Mouse (Mus musculus): Measurements from ENCODE around the gene Wnk1. TPM values are rescaled to one million over a fixed set of nuclear protein-coding genes. Genes with fewer than 3 reads are reported as not detected.
A peak's percentile ranks its signal among the peaks of the same experiment; 100 is the strongest.

The Wnk1 gene
- polyA plus RNA-seq, 1 experiment from 2014 or later, result 77.0 TPM

DNA sequence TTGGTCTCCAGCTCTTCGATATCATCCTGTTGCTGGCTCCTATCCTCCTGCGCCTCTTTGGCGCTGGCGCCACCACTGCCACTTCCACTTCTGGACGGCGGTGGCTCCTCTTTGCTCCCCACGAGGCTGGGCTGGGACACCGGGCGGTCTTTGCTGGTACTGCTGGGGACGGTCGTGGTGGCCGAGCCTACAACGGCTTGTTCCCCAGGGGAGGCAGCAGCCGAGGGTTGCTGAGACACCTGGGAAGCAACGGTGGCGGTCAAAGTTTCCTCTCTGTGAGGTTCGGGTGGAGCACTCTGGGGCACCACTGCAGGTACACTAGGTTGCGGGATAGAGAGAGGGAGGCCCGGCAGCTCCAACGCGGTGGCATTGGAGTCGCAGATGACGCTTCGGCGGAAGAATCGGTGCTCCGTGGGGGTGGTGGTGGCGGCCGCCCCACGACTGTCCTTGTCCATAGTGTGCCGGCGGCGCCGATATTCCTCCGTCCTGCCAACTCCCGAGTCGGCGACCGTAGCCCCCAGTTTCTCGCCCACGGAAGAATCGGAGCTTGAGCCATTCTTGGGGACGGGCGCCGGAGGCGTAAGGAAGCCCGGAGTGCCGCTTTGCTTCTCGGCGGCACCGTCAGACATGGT is 1.4 kb downstream of the Wnk1 start:
- DNase-seq (ENCODE audit: low spot score), result peak; percentile 84
- no peaks in the 10 kb centered on the region for H3K9me3 ChIP-seq (ENCODE audit: control insufficient read depth, low read length)
- no peaks in the 10 kb centered on the region for H3K27me3 ChIP-seq (ENCODE audit: control insufficient read depth, insufficient read depth, low read length)
- H3K4me1 ChIP-seq (replicated peaks; ENCODE audit: control insufficient read depth, insufficient read depth, low read length), result peaks cover 2% of the 10 kb centered on the region; the same call in 1 of the 2 replicates
- peak overlapping the region; percentile 73 for H3K4me2 ChIP-seq (ENCODE audit: low read depth, low read length, severe bottlenecking)
- peak overlapping the region; percentile 90 for H3K9ac ChIP-seq (ENCODE audit: low read length)
- under 1% methylated on average over 51 of the region's 51 CpGs for WGBS
- no peaks in the 10 kb centered on the region for H3K36me3 ChIP-seq (ENCODE audit: control insufficient read depth, insufficient read depth, low read length)
- peak overlapping the region; percentile 97 for H3K27ac ChIP-seq (ENCODE audit: low read depth, low read length)
- ATAC-seq (replicated peaks; ENCODE audit: low FRiP score), result 0 out of 2 replicates have a peak, but pooled peaks have one; percentile 13
- H3K4me3 ChIP-seq (ENCODE audit: low read depth, low read length), result peak overlapping the region; percentile 91

- ATAC-seq (replicated peaks; ENCODE audit: low FRiP score) (no peak), DNase-seq (ENCODE audit: low spot score) (no peak)
- no peaks in the 10 kb centered on the region for H3K4me1 ChIP-seq (replicated peaks; ENCODE audit: control insufficient read depth, insufficient read depth, low read length)
- no peaks in the 10 kb centered on the region for H3K27me3 ChIP-seq (ENCODE audit: control insufficient read depth, insufficient read depth, low read length)
- no peak overlapping the region for H3K4me3 ChIP-seq (ENCODE audit: low read depth, low read length)
- H3K27ac ChIP-seq (ENCODE audit: low read depth, low read length), result no peak overlapping the region
- no peaks in the 10 kb centered on the region for H3K36me3 ChIP-seq (ENCODE audit: control insufficient read depth, insufficient read depth, low read length)
- H3K9me3 ChIP-seq (ENCODE audit: control insufficient read depth, low read length), result no peaks in the 10 kb centered on the region
- H3K4me2 ChIP-seq (ENCODE audit: low read depth, low read length, severe bottlenecking), result no peak overlapping the region
- H3K9ac ChIP-seq (ENCODE audit: low read length), result no peak overlapping the region
Measured at GRCm38 (mm10) chr6:120024577-120024976, 13.9 kb downstream of the Wnk1 start.

DNA sequence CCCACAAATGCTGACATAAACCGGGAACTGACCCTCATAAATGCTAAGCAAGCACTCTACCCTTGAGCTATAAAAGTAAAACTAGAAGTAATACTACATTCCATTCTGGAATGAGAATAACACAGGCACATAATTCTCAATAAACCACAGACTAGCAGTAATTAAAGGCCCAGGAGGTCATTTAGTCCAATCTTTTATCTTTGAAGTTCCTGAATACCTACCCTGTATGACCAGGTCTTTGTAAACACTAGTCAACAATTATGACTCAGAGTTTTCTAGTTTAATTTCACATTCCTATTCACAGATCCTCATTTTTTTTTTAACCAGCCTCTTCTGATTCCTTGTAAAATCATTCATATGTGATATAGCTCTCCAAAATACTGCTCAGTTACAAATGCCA is 14.7 kb downstream of the Wnk1 start:
- DNase-seq (ENCODE audit: low spot score) (no peak), ATAC-seq (replicated peaks; ENCODE audit: low FRiP score) (no peak)
- Histone ChIP-seq H3K4me1 (replicated peaks; ENCODE audit: control insufficient read depth, insufficient read depth, low read length) (no peaks in the 10 kb centered on the region), H3K9me3 (ENCODE audit: control insufficient read depth, low read length) (no peaks in the 10 kb centered on the region), H3K4me3 (ENCODE audit: low read depth, low read length) (no peak overlapping the region), H3K4me2 (ENCODE audit: low read depth, low read length, severe bottlenecking) (no peak overlapping the region), H3K9ac (ENCODE audit: low read length) (no peak overlapping the region), H3K27me3 (ENCODE audit: control insufficient read depth, insufficient read depth, low read length) (no peaks in the 10 kb centered on the region), H3K27ac (ENCODE audit: low read depth, low read length) (no peak overlapping the region), H3K36me3 (ENCODE audit: control insufficient read depth, insufficient read depth, low read length) (no peaks in the 10 kb centered on the region)
- 81% methylated on average over 1 of the region's 1 CpGs for WGBS

DNA sequence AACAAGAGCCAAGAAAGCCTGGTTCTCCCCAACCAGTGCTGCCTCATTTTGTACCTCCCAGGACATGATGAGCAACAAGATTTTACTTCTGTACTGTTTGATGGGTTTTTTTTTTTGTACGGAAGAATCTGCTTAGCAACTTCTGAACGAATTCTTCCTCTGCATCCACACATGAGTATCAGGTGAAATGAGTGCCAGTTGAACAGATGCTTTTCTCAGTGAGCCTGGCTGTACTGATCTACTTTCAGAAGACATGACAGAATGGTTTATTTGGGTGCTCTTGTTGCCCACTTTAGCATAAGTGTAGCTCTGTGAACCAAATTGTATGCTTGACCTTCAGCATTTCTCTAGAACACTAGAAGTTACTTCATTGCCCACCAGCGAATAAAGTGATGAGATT is 16.4 kb downstream of the Wnk1 start:
- H3K9me3 ChIP-seq (ENCODE audit: control insufficient read depth, low read length), result no peaks in the 10 kb centered on the region
- no peak for DNase-seq (ENCODE audit: low spot score)
- no peaks in the 10 kb centered on the region for H3K27me3 ChIP-seq (ENCODE audit: control insufficient read depth, insufficient read depth, low read length)
- no peaks in the 10 kb centered on the region for H3K4me1 ChIP-seq (replicated peaks; ENCODE audit: control insufficient read depth, insufficient read depth, low read length)
- no peaks in the 10 kb centered on the region for H3K36me3 ChIP-seq (ENCODE audit: control insufficient read depth, insufficient read depth, low read length)
- 92% methylated on average over 3 of the region's 3 CpGs for WGBS
- no peak overlapping the region for H3K4me2 ChIP-seq (ENCODE audit: low read depth, low read length, severe bottlenecking)
- H3K4me3 ChIP-seq (ENCODE audit: low read depth, low read length), result no peak overlapping the region
- H3K27ac ChIP-seq (ENCODE audit: low read depth, low read length), result no peak overlapping the region
- H3K9ac ChIP-seq (ENCODE audit: low read length), result no peak overlapping the region
- no peak for ATAC-seq (replicated peaks; ENCODE audit: low FRiP score)

GRCm38 (mm10) chr6:120019697-120020096 is 18.8 kb downstream of the Wnk1 start:
- DNase-seq (ENCODE audit: low spot score), result no peak
- Histone ChIP-seq H3K27ac (ENCODE audit: low read depth, low read length) (no peak overlapping the region), H3K4me2 (ENCODE audit: low read depth, low read length, severe bottlenecking) (no peak overlapping the region), H3K36me3 (ENCODE audit: control insufficient read depth, insufficient read depth, low read length) (no peaks in the 10 kb centered on the region), H3K9ac (ENCODE audit: low read length) (no peak overlapping the region), H3K4me1 (replicated peaks; ENCODE audit: control insufficient read depth, insufficient read depth, low read length) (no peaks in the 10 kb centered on the region), H3K4me3 (ENCODE audit: low read depth, low read length) (no peak overlapping the region), H3K27me3 (ENCODE audit: control insufficient read depth, insufficient read depth, low read length) (no peaks in the 10 kb centered on the region), H3K9me3 (ENCODE audit: control insufficient read depth, low read length) (no peaks in the 10 kb centered on the region)
- ATAC-seq (replicated peaks; ENCODE audit: low FRiP score), result no peak
- WGBS, result 93% methylated on average over 2 of the region's 2 CpGs

- H3K9ac ChIP-seq (ENCODE audit: low read length), result no peak overlapping the region
- no peak overlapping the region for H3K27ac ChIP-seq (ENCODE audit: low read depth, low read length)
- no peak overlapping the region for H3K4me2 ChIP-seq (ENCODE audit: low read depth, low read length, severe bottlenecking)
- 84% methylated on average over 1 of the region's 1 CpGs for WGBS
- ATAC-seq (replicated peaks; ENCODE audit: low FRiP score) (no peak), DNase-seq (ENCODE audit: low spot score) (no peak)
- no peaks in the 10 kb centered on the region for H3K4me1 ChIP-seq (replicated peaks; ENCODE audit: control insufficient read depth, insufficient read depth, low read length)
- H3K4me3 ChIP-seq (ENCODE audit: low read depth, low read length), result no peak overlapping the region
- no peaks in the 10 kb centered on the region for H3K9me3 ChIP-seq (ENCODE audit: control insufficient read depth, low read length)
- no peaks in the 10 kb centered on the region for H3K27me3 ChIP-seq (ENCODE audit: control insufficient read depth, insufficient read depth, low read length)
- H3K36me3 ChIP-seq (ENCODE audit: control insufficient read depth, insufficient read depth, low read length), result no peaks in the 10 kb centered on the region
Measured at GRCm38 (mm10) chr6:120013125-120013524, 25.3 kb downstream of the Wnk1 start.

DNA sequence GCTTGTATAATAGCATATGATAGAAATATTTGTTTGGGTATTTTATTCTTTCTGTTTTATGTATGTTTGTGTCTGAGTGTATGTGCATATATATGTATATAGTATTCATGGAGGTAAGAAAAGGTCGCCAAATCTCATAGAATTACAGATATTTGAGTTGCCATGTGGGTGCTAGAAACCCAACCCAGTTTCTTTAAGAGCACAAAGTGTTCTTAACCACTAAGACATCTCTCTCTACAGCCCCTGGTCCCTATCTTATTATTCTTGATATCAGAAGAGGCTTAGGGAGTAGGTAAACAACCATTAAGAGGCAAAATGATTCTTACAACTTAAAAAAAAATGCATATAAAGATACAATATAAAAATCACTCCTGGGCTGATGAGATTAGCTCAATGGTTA is 27.0 kb downstream of the Wnk1 start:
- WGBS, result 81% methylated on average over 1 of the region's 1 CpGs
- H3K27me3 ChIP-seq (ENCODE audit: control insufficient read depth, insufficient read depth, low read length), result no peaks in the 10 kb centered on the region
- no peaks in the 10 kb centered on the region for H3K36me3 ChIP-seq (ENCODE audit: control insufficient read depth, insufficient read depth, low read length)
- DNase-seq (ENCODE audit: low spot score) (no peak), ATAC-seq (replicated peaks; ENCODE audit: low FRiP score) (no peak)
- no peaks in the 10 kb centered on the region for H3K4me1 ChIP-seq (replicated peaks; ENCODE audit: control insufficient read depth, insufficient read depth, low read length)
- H3K9ac ChIP-seq (ENCODE audit: low read length), result no peak overlapping the region
- no peak overlapping the region for H3K27ac ChIP-seq (ENCODE audit: low read depth, low read length)
- H3K4me3 ChIP-seq (ENCODE audit: low read depth, low read length), result no peak overlapping the region
- H3K9me3 ChIP-seq (ENCODE audit: control insufficient read depth, low read length), result no peaks in the 10 kb centered on the region
- no peak overlapping the region for H3K4me2 ChIP-seq (ENCODE audit: low read depth, low read length, severe bottlenecking)

DNA sequence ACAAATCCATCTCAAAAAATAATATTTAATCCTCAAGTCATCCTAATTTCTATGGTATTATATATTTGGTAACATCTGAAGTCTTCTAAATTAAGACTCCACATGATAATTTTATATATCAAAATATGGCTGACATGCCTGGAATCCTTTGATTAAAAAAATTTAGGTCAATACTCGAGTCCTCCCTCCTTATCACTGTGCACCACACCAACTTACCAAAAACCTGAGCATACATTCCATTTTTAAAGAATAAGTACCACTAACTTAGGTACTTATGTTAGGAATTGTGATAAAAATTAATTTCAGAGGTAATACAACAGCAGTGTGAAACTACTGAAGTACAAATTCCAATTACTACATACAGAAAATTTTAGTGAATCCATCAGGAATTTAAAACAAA is 27.5 kb downstream of the Wnk1 start:
- Histone ChIP-seq H3K27ac (ENCODE audit: low read depth, low read length) (no peak overlapping the region), H3K4me2 (ENCODE audit: low read depth, low read length, severe bottlenecking) (no peak overlapping the region), H3K36me3 (ENCODE audit: control insufficient read depth, insufficient read depth, low read length) (no peaks in the 10 kb centered on the region), H3K4me1 (replicated peaks; ENCODE audit: control insufficient read depth, insufficient read depth, low read length) (no peaks in the 10 kb centered on the region), H3K9ac (ENCODE audit: low read length) (no peak overlapping the region), H3K27me3 (ENCODE audit: control insufficient read depth, insufficient read depth, low read length) (no peaks in the 10 kb centered on the region), H3K4me3 (ENCODE audit: low read depth, low read length) (no peak overlapping the region), H3K9me3 (ENCODE audit: control insufficient read depth, low read length) (no peaks in the 10 kb centered on the region)
- DNase-seq (ENCODE audit: low spot score) (no peak), ATAC-seq (replicated peaks; ENCODE audit: low FRiP score) (no peak)
- WGBS, result 94% methylated on average over 1 of the region's 1 CpGs

DNA sequence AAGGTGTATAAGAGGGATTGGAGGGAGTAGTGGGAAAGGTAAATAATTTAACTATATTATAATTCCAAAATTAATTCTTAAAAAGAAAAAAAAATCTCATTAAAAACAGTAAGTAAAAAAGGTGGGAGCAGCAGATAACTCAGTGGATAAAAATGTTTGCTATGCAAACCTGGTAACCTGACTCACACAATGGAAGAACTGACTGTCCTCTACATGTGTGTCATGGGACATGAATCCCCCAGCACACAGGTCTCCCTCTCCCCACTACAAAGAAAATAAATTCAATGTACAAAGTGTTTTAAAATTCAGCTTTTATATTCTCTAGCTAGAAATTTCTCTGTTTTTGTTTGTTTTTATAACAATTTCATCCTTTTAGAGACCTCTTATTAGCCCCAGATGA is 27.9 kb downstream of the Wnk1 start:
- Histone ChIP-seq H3K4me3 (ENCODE audit: low read depth, low read length) (no peak overlapping the region), H3K27ac (ENCODE audit: low read depth, low read length) (no peak overlapping the region), H3K9me3 (ENCODE audit: control insufficient read depth, low read length) (no peaks in the 10 kb centered on the region), H3K4me1 (replicated peaks; ENCODE audit: control insufficient read depth, insufficient read depth, low read length) (no peaks in the 10 kb centered on the region), H3K36me3 (ENCODE audit: control insufficient read depth, insufficient read depth, low read length) (no peaks in the 10 kb centered on the region), H3K9ac (ENCODE audit: low read length) (no peak overlapping the region), H3K4me2 (ENCODE audit: low read depth, low read length, severe bottlenecking) (no peak overlapping the region), H3K27me3 (ENCODE audit: control insufficient read depth, insufficient read depth, low read length) (no peaks in the 10 kb centered on the region)
- no peak for DNase-seq (ENCODE audit: low spot score)
- ATAC-seq (replicated peaks; ENCODE audit: low FRiP score), result no peak

All from forebrain, embryonic 11.5 days (tissue).